Mouse (Mus musculus): ENCODE data around the gene Fam213a. TPM values are rescaled to one million over a fixed set of nuclear protein-coding genes. Genes with fewer than 3 reads are reported as not detected.
A peak's percentile ranks its signal among the peaks of the same experiment; 100 is the strongest.

Gene Fam213a
- polyA plus RNA-seq, 1 experiment from 2014 or later: 108 TPM

GRCm38 (mm10) chr14:40953381-40953780, 60.2 kb downstream of the Fam213a start:
- Histone ChIP-seq H3K27ac (ENCODE audit: low read depth, low read length) (no peak overlapping the region), H3K9ac (replicated peaks; ENCODE audit: low read depth, low read length) (no peak overlapping the region), H3K36me3 (ENCODE audit: control insufficient read depth, insufficient read depth, low read length) (no peaks in the 10 kb centered on the region), H3K4me2 (ENCODE audit: low read depth, low read length) (no peak overlapping the region), H3K4me1 (ENCODE audit: control insufficient read depth, insufficient read depth, low read length) (peaks cover 47% of the 10 kb centered on the region), H3K4me3 (ENCODE audit: low read depth, low read length) (no peak overlapping the region), H3K27me3 (ENCODE audit: control insufficient read depth, insufficient read depth, low read length) (no peaks in the 10 kb centered on the region), H3K9me3 (ENCODE audit: control insufficient read depth, low read length) (no peaks in the 10 kb centered on the region)
- WGBS: 58% methylated on average over 5 of the region's 5 CpGs
- ATAC-seq (ENCODE audit: low read depth): no peak

GRCm38 (mm10) chr14:40952715-40953114, 60.9 kb downstream of the Fam213a start:
- WGBS: 34% methylated on average over 2 of the region's 2 CpGs
- H3K4me1 ChIP-seq (ENCODE audit: control insufficient read depth, insufficient read depth, low read length): peaks cover 40% of the 10 kb centered on the region
- no peak overlapping the region for H3K27ac ChIP-seq (ENCODE audit: low read depth, low read length)

DNA sequence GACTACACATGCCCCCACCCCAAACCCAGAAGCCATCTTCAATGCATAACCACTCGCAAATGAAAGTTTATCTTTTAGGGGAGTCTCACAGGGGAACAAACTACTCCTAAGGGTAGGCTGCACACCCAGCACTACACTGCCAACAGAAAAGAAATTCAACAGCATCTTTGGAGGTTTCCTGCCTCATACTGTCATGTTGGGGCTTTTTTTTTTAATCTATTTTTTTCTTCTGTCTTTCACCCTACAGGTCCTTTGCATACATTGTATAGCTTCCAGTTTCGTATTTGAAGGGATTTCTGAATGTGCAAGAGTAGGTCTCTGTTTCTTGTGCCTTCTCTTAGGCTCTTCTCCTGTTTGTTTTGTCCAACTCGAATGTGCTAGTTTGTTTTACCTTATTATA, 61.3 kb downstream of the Fam213a start:
- no peak for ATAC-seq (ENCODE audit: low read depth)
- H3K9me3 ChIP-seq (ENCODE audit: control insufficient read depth, low read length): no peaks in the 10 kb centered on the region
- no peak overlapping the region for H3K9ac ChIP-seq (replicated peaks; ENCODE audit: low read depth, low read length)
- H3K27ac ChIP-seq (ENCODE audit: low read depth, low read length): no peak overlapping the region
- peaks cover 38% of the 10 kb centered on the region for H3K4me1 ChIP-seq (ENCODE audit: control insufficient read depth, insufficient read depth, low read length)
- H3K27me3 ChIP-seq (ENCODE audit: control insufficient read depth, insufficient read depth, low read length): no peaks in the 10 kb centered on the region
- H3K4me3 ChIP-seq (ENCODE audit: low read depth, low read length): no peak overlapping the region
- H3K4me2 ChIP-seq (ENCODE audit: low read depth, low read length): no peak overlapping the region
- H3K36me3 ChIP-seq (ENCODE audit: control insufficient read depth, insufficient read depth, low read length): no peaks in the 10 kb centered on the region
- WGBS: 85% methylated on average over 3 of the region's 3 CpGs

More at GRCm38 (mm10) chr14:40952715-40953114, 60.9 kb downstream of the Fam213a start:
- Histone ChIP-seq H3K36me3 (ENCODE audit: control insufficient read depth, insufficient read depth, low read length) (no peaks in the 10 kb centered on the region), H3K4me2 (ENCODE audit: low read depth, low read length) (no peak overlapping the region), H3K9me3 (ENCODE audit: control insufficient read depth, low read length) (no peaks in the 10 kb centered on the region), H3K27me3 (ENCODE audit: control insufficient read depth, insufficient read depth, low read length) (no peaks in the 10 kb centered on the region), H3K9ac (replicated peaks; ENCODE audit: low read depth, low read length) (no peak overlapping the region), H3K4me3 (ENCODE audit: low read depth, low read length) (no peak overlapping the region)
- ATAC-seq (ENCODE audit: low read depth): no peak

GRCm38 (mm10) chr14:40949730-40950614, 63.6 kb downstream of the Fam213a start:
- no peak for ATAC-seq (ENCODE audit: low read depth)
- H3K4me3 ChIP-seq (ENCODE audit: low read depth, low read length): no peak overlapping the region
- 65% methylated on average over 7 of the region's 7 CpGs for WGBS
- peaks cover 16% of the 10 kb centered on the region for H3K4me1 ChIP-seq (ENCODE audit: control insufficient read depth, insufficient read depth, low read length)
- H3K9ac ChIP-seq (replicated peaks; ENCODE audit: low read depth, low read length): no peak overlapping the region
- H3K27ac ChIP-seq (ENCODE audit: low read depth, low read length): no peak overlapping the region
- H3K27me3 ChIP-seq (ENCODE audit: control insufficient read depth, insufficient read depth, low read length): no peaks in the 10 kb centered on the region
- no peaks in the 10 kb centered on the region for H3K9me3 ChIP-seq (ENCODE audit: control insufficient read depth, low read length)
- H3K4me2 ChIP-seq (ENCODE audit: low read depth, low read length): no peak overlapping the region
- no peaks in the 10 kb centered on the region for H3K36me3 ChIP-seq (ENCODE audit: control insufficient read depth, insufficient read depth, low read length)

DNA sequence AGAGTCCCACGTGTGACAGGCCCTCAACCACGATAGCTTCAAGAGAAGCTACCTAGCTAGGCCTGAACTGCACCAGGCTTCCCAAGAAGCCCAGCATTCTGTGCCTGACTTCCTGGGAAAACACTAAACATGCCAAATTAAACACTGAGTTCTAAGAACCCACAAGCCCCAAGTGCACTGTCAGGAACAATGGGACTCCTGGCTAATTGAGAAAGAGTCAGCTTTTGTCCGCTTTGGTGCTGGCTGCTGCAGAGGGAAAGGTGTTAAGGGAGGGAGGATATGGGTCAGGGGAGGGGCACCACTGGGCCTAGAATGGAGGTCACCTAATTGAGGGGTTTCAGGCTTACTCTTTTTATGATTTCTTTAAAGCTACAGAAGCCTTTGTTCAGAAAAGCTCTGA, 64.5 kb downstream of the Fam213a start:
- H3K36me3 ChIP-seq (ENCODE audit: control insufficient read depth, insufficient read depth, low read length): no peaks in the 10 kb centered on the region
- ATAC-seq (ENCODE audit: low read depth): no peak
- H3K9ac ChIP-seq (replicated peaks; ENCODE audit: low read depth, low read length): no peak overlapping the region
- no peaks in the 10 kb centered on the region for H3K9me3 ChIP-seq (ENCODE audit: control insufficient read depth, low read length)
- H3K27me3 ChIP-seq (ENCODE audit: control insufficient read depth, insufficient read depth, low read length): no peaks in the 10 kb centered on the region
- peaks cover 15% of the 10 kb centered on the region for H3K4me1 ChIP-seq (ENCODE audit: control insufficient read depth, insufficient read depth, low read length)
- H3K4me2 ChIP-seq (ENCODE audit: low read depth, low read length): no peak overlapping the region
- peak overlapping the region; percentile 18; the same call in 1 of the 2 replicates for H3K27ac ChIP-seq (ENCODE audit: low read depth, low read length)
- 20% methylated on average over 3 of the region's 3 CpGs for WGBS
- H3K4me3 ChIP-seq (ENCODE audit: low read depth, low read length): no peak overlapping the region

DNA sequence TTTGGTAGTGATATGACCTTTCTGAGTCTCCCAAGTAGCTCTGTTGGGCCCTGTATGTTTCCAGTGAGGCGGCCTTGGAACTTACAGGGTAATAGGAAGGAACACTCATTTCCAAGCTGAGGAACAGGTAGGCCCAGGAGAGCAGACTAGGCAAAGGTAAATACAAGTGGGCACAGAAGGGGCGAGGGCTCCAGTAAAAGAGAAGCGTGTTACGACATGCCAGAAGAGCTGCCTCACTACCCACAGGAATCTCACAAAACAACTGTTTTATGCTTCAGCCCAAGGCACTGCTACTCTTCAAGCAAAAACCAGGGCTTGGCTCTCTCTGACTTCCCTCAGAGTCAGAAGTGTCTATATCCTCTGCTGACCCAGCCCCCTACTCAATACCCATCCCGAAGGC, 65.1 kb downstream of the Fam213a start:
- no peak for ATAC-seq (ENCODE audit: low read depth)
- no peak overlapping the region for H3K9ac ChIP-seq (replicated peaks; ENCODE audit: low read depth, low read length)
- 83% methylated on average over 5 of the region's 5 CpGs for WGBS
- no peak overlapping the region for H3K4me3 ChIP-seq (ENCODE audit: low read depth, low read length)
- H3K4me1 ChIP-seq (ENCODE audit: control insufficient read depth, insufficient read depth, low read length): peaks cover 15% of the 10 kb centered on the region
- H3K9me3 ChIP-seq (ENCODE audit: control insufficient read depth, low read length): no peaks in the 10 kb centered on the region
- H3K27me3 ChIP-seq (ENCODE audit: control insufficient read depth, insufficient read depth, low read length): no peaks in the 10 kb centered on the region
- no peaks in the 10 kb centered on the region for H3K36me3 ChIP-seq (ENCODE audit: control insufficient read depth, insufficient read depth, low read length)
- H3K27ac ChIP-seq (ENCODE audit: low read depth, low read length): no peak overlapping the region
- no peak overlapping the region for H3K4me2 ChIP-seq (ENCODE audit: low read depth, low read length)

- ATAC-seq (ENCODE audit: low read depth): no peak
- Histone ChIP-seq H3K27me3 (ENCODE audit: control insufficient read depth, insufficient read depth, low read length) (no peaks in the 10 kb centered on the region), H3K9me3 (ENCODE audit: control insufficient read depth, low read length) (no peaks in the 10 kb centered on the region), H3K4me3 (ENCODE audit: low read depth, low read length) (no peak overlapping the region), H3K4me2 (ENCODE audit: low read depth, low read length) (no peak overlapping the region), H3K36me3 (ENCODE audit: control insufficient read depth, insufficient read depth, low read length) (no peaks in the 10 kb centered on the region), H3K9ac (replicated peaks; ENCODE audit: low read depth, low read length) (no peak overlapping the region), H3K4me1 (ENCODE audit: control insufficient read depth, insufficient read depth, low read length) (peaks cover 12% of the 10 kb centered on the region), H3K27ac (ENCODE audit: low read depth, low read length) (no peak overlapping the region)
- WGBS: 91% methylated on average over 14 of the region's 14 CpGs
These were observed 65.9 kb downstream of the Fam213a start for GRCm38 (mm10) chr14:40947431-40948394.

- Histone ChIP-seq H3K9me3 (ENCODE audit: control insufficient read depth, low read length) (no peaks in the 10 kb centered on the region), H3K27me3 (ENCODE audit: control insufficient read depth, insufficient read depth, low read length) (no peaks in the 10 kb centered on the region), H3K9ac (replicated peaks; ENCODE audit: low read depth, low read length) (no peak overlapping the region), H3K4me3 (ENCODE audit: low read depth, low read length) (no peak overlapping the region), H3K4me1 (ENCODE audit: control insufficient read depth, insufficient read depth, low read length) (peaks cover under 1% of the 10 kb centered on the region; the same call in 1 of the 2 replicates), H3K4me2 (ENCODE audit: low read depth, low read length) (no peak overlapping the region), H3K36me3 (ENCODE audit: control insufficient read depth, insufficient read depth, low read length) (no peaks in the 10 kb centered on the region), H3K27ac (ENCODE audit: low read depth, low read length) (no peak overlapping the region)
- 82% methylated on average over 2 of the region's 2 CpGs for WGBS
- ATAC-seq (ENCODE audit: low read depth): no peak
These were observed 69.8 kb downstream of the Fam213a start for GRCm38 (mm10) chr14:40943802-40944201.
